Mouse (Mus musculus): ENCODE measurements around the gene Ttc37.

- no peak for TF ChIP-seq POLR2A (IDR thresholded peaks at IDR 0.05; ENCODE audit: borderline replicate concordance, insufficient read depth, low read length)
- TF ChIP-seq CTCF (IDR thresholded peaks at IDR 0.05; ENCODE audit: borderline replicate concordance, insufficient read depth, low read depth, low read length), result no peak
Measured at GRCm38 (mm10) chr13:76062126-76062525, 36.4 kb upstream of the Ttc37 start.
